Mouse (Mus musculus): ENCODE measurements around the gene Fbxw8. TPM values are rescaled to one million over a fixed set of nuclear protein-coding genes. Genes with fewer than 3 reads are reported as not detected.

Gene Fbxw8
- total RNA-seq, 2 experiments from 2014 or later, result 34.2 to 38.5 TPM

DNA sequence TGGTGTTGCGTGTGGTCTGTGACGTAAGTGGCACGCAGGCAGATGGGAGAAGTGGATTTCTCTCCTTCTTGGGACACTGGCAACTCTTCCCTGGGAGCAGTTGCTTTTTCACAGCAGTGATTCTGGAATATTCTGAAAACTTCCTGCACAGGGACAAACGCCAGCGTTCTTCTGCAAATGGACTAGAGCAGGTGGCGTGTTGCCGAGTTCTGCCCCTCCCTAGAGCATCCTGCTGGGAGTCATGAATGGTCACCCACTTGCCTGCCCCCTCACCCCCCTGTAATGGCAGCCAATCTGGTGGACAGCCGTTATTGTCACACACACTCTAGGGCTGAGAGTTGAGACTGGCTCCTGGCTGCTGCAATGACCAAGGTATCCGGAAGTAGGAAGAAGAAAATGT, 95.6 kb downstream of the Fbxw8 start:
- no peak for DNase-seq (ENCODE audit: low spot score in 2 of 2)
- intact Hi-C loops (cut with DNase I), result no loop called here

DNA sequence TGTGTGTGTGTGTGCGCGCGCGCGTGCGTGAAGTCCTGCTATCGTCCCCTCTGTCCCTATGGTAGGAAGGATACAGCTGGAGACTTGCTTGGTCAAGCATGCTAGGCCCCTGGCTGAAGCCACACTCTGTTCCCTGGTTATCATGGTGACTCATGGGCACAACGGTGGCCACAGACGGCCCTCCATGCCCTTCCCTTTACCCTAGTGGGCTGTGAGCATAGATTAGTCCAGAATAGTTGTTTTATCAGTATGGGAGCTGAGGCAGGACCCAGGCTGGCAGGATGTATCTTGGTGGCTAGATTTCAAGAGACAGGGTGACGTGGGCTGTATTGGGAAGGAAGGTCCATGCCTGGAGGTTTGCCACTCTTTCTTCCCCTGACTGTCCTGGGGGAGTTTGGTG, 96.4 kb downstream of the Fbxw8 start:
- no peak for DNase-seq (ENCODE audit: low spot score in 2 of 2)

DNA sequence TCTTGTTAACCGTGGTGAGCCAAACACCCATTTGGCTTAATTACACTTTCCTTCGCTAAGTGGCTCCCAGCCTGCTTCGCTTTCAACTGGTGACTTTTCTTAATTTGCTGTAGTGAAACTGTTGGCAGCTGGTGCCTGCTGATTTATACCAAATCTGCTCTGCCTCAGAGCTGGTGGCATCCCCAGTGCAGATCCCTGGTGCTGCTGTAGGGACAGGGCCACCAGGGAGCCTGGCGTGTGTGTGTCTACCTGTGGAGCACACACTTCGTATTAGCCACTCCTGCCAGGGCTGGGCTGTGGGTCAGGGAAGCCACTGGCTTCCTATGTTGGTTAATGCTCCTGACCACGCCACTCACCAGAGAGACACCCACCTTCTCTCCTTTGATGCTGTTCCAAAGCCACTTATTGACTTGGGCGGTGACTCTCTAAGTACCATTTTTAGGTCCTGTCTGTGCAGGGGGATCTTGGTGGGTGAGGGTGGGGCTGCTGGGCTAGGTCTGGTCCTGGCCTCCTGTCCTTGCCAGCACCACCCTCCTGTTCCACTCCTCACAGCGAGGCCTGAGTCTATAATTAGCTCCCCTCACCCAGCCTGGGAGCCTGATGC, 97.7 kb downstream of the Fbxw8 start:
- DNase-seq (ENCODE audit: low spot score in 2 of 2), result peak in 1 of 2 experiments; percentile 57
- intact Hi-C loops (cut with DNase I), result no loop called here

More for the DNA sequence above, 96.4 kb downstream of the Fbxw8 start:
- intact Hi-C loops (cut with DNase I), result no loop called here

GRCm38 (mm10) chr5:118053205-118053604, 102.1 kb downstream of the Fbxw8 start:
- intact Hi-C loops (cut with DNase I), result loop anchor here (1.0 kb wide), 1 partner anchor 16 kb away; no protein-coding TSS in a partner anchor
- DNase-seq (ENCODE audit: low spot score in 2 of 2), result peak in 1 of 2 experiments; percentile 52

- DNase-seq (ENCODE audit: low spot score in 2 of 2), result no peak
- intact Hi-C loops (cut with DNase I), result no loop called here
Measured at GRCm38 (mm10) chr5:118051981-118052662, 103.1 kb downstream of the Fbxw8 start.

DNA sequence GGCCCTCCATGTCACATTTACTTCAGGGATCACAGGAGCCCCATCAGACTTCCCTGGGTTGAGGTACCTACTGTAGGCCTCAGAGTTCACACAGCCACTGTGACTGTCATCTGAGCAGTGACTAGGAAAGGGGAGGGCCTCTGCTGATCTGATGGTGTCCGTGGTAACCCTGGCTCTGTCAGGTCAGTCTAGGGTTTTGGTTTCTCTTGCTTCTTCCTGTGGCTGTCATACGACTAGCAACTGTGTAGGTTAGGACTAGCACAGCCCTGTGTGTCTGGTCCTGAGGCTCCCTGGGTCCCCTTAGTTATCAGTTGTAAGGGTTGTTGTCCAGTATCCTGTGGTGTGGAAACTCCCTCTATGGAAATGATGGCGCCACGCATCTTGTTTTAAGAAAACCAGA, 104.5 kb downstream of the Fbxw8 start:
- no peak for DNase-seq (ENCODE audit: low spot score in 2 of 2)
- intact Hi-C loops (cut with DNase I), result no loop called here

GRCm38 (mm10) chr5:118048928-118049327, 106.3 kb downstream of the Fbxw8 start:
- DNase-seq (ENCODE audit: low spot score in 2 of 2), result no peak
- intact Hi-C loops (cut with DNase I), result no loop called here

GRCm38 (mm10) chr5:118048412-118048811, 106.9 kb downstream of the Fbxw8 start:
- no peak for DNase-seq (ENCODE audit: low spot score in 2 of 2)
- intact Hi-C loops (cut with DNase I), result no loop called here

DNA sequence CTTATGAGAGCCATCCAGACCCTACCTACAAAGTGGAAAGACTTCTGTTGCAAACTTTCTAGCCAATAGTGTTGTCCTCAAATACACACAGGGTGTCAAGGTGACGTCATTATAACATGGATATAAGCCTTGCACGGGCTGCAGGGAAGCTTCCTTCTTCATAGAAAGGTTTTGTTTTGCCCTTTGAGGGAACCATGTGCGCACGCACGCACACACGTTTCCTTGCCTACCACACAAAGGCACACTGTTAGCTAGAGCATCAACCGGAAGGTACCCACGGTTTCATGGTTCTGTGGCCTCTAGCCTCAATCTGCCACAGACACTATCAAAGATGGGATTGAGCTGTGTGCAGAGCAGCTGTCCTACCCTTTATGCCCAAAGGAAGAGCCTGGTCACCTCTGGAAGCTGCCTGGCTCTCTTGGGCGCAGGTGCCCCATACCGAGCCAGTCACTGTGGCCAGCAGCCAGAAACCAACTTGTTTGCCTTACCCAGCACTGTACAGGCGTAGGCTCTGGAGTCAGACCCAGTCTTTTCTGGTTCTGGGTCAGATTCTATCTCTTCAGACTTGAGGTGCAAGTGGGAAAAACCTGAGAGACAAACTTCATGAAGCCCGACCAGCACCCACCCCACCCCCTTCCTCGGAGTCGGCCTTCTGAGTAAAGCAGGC, 108.0 kb downstream of the Fbxw8 start:
- intact Hi-C loops (cut with DNase I), result no loop called here
- no peak for DNase-seq (ENCODE audit: low spot score in 2 of 2)

GRCm38 (mm10) chr5:118045385-118045784, 109.9 kb downstream of the Fbxw8 start:
- intact Hi-C loops (cut with DNase I), result no loop called here
- DNase-seq (ENCODE audit: low spot score in 2 of 2), result no peak

DNA sequence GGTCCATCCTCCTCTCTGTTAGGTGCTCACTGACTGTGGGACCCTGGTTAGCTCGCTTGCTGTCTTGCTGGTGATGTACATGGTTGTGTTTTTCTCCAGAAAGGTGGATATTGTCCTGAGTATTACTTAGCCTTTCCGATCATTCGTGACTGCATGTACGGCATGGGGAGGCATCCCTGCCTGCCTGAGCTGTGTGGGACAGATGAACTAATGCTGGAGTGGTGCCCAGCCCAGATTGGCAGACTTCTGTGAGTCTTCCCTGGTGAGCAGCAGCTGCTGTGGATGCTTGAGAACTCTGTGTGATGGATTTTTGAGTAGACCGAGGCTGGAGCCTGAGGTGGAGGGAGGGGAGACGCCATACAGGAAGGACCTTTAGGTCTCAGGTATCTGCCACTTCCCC, 110.4 kb downstream of the Fbxw8 start:
- intact Hi-C loops (cut with DNase I), result no loop called here
- peak; percentile 59 to 77 for DNase-seq (ENCODE audit: low spot score in 2 of 2)

DNA sequence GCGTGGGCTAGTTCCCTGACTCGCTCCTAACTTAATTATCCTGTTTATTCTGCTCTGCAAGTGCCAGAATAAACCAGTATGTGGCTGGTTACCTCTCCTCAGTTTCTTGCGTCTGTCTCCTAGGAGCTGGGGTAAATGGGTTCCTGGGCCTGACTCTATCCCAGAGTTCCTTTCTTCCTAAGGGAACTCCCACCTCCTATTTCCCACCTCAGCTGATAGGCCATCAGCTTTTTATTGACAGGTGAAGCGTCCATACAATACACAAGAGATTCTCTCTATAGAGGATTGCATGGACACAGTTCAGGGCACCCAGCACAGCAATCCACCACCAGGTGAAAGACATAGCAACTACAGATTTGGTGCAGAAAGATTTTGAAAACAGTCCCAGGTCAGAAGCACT, 111.5 kb downstream of the Fbxw8 start:
- no peak for DNase-seq (ENCODE audit: low spot score in 2 of 2)
- intact Hi-C loops (cut with DNase I), result no loop called here

DNA sequence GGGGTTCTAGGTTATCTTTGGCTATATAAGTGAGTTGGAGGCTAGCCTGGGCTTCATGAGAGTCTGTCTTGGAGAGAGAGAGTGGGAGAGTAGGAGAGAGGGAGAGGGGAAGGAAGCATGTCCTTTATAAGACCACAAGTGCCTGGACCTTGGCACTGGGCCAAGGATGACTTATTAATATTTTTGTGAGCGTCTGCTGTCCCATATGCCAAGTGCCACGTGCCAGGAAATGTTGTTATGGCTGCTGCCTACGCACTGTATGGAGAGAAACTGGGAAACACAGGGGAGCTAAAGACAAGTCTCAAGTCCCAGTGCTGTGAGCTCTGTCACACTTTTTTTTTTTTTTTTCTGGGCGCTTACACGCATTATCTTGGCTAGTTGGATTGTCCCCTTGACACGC, 112.7 kb downstream of the Fbxw8 start:
- intact Hi-C loops (cut with DNase I), result no loop called here
- no peak for DNase-seq (ENCODE audit: low spot score in 2 of 2)

DNA sequence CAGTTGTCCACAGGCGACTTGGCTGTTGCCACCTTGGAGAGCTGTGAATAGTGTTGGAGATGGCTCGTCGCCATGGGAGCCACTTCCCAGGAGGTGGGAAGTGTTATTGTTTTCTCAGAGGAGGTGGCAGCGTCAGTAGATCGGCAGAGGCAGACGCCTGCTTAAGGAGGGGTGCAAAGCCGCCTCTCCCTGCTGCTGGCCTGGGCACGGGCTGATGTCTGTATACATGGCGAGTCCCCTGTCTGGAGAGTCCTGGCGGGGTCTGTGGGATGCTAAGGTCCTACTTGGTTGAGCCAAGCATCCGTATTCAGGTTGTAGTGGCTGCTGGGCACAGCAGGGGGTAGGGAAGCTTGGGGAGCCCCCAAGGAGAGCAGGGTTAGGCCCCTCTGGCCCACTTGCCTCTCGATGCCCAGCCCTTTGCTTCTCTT, 116.0 kb downstream of the Fbxw8 start:
- intact Hi-C loops (cut with DNase I), result no loop called here
- DNase-seq (ENCODE audit: low spot score in 2 of 2), result peak in 1 of 2 experiments; percentile 59

GRCm38 (mm10) chr5:118037798-118038484, 117.3 kb downstream of the Fbxw8 start:
- intact Hi-C loops (cut with DNase I), result loop anchor here (1.0 kb wide), 2 partner anchors 9 to 15 kb away; no protein-coding TSS in a partner anchor
- peak in 1 of 2 experiments; percentile 46 for DNase-seq (ENCODE audit: low spot score in 2 of 2)

GRCm38 (mm10) chr5:118036888-118037797, 118.1 kb downstream of the Fbxw8 start:
- intact Hi-C loops (cut with DNase I), result loop anchor here (1.0 kb wide), 2 partner anchors 8 to 16 kb away; no protein-coding TSS in a partner anchor
- DNase-seq (ENCODE audit: low spot score in 2 of 2), result peak; percentile 49 to 83

GRCm38 (mm10) chr5:118035786-118036185, 119.5 kb downstream of the Fbxw8 start:
- intact Hi-C loops (cut with DNase I), result no loop called here
- no peak for DNase-seq (ENCODE audit: low spot score in 2 of 2)

- no peak for DNase-seq (ENCODE audit: low spot score in 2 of 2)
- intact Hi-C loops (cut with DNase I), result no loop called here
Measured at GRCm38 (mm10) chr5:118034632-118035031, 120.6 kb downstream of the Fbxw8 start.

DNA sequence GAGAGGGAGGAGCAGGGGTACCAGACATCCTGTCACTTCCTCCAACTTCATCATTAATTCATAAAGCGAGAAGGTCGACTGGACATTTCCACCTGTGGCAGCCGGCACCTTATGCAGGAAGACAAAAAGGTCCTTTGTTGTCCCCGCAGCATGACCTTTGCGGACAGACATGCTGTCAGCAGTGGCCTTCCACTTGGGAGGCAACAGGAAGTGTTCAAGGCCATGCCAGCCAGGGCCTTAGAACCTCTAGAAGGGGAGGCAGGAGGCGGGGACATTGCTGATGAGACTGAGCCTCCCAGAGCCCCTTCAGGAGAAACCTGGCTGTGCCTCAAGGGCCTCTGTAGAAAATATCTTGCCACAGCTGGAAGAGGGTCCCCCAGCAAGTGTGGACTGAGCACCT, 121.5 kb downstream of the Fbxw8 start:
- no peak for DNase-seq (ENCODE audit: low spot score in 2 of 2)
- intact Hi-C loops (cut with DNase I), result no loop called here
